Mouse (Mus musculus) MEL (cell line): ENCODE measurements around the gene Mapk8ip1.

Experiments
- BHLHE40 ChIP-seq: IDR thresholded peaks from 2 replicates; pipeline ENCODE4 v1.6.1; 2012; ENCODE audit warnings: low read depth, mild to moderate bottlenecking, inconsistent platforms, low read length, improper control_type of control experiment, borderline replicate concordance
- CTCF ChIP-seq, 3 experiments: IDR thresholded peaks in 2 of 3; conservative IDR thresholded peaks in 1 of 3; 2 replicates each; pipeline ENCODE4 v1.5.1; 2011 to 2012; ENCODE audit warnings: low read length in 3 of 3, low read depth in 2 of 3, mild to moderate bottlenecking in 2 of 3, improper control_type of control experiment in 1 of 3, inconsistent platforms in 1 of 3, mixed read lengths in 1 of 3, moderate library complexity in 1 of 3; ENCODE audit not compliant: control insufficient read depth in 1 of 3, insufficient read depth in 1 of 3, poor library complexity in 1 of 3, severe bottlenecking in 1 of 3
- NRF1 ChIP-seq: IDR thresholded peaks from 2 replicates; pipeline ENCODE4 v1.6.1; 2014; ENCODE audit warnings: low read depth, mild to moderate bottlenecking, inconsistent platforms, low read length, improper control_type of control experiment, moderate library complexity; ENCODE audit not compliant: poor library complexity, insufficient read depth, severe bottlenecking
- POLR2A ChIP-seq, 2 experiments: IDR thresholded peaks; 2 replicates each; pipeline ENCODE4 v1.6.1; 2011 to 2012; ENCODE audit warnings: low read length in 2 of 2, mild to moderate bottlenecking in 2 of 2, control low read depth in 1 of 2, improper control_type of control experiment in 1 of 2, low read depth in 1 of 2, moderate library complexity in 1 of 2; ENCODE audit not compliant: control insufficient read depth in 1 of 2, insufficient read depth in 1 of 2, poor library complexity in 1 of 2
- RCOR1 ChIP-seq: IDR thresholded peaks from 2 replicates; pipeline ENCODE4 v1.6.1; 2012; ENCODE audit warnings: low read depth, mild to moderate bottlenecking, inconsistent platforms, low read length, improper control_type of control experiment
- TAL1 ChIP-seq: IDR thresholded peaks from 2 replicates; pipeline ENCODE4 v1.6.1; 2012; ENCODE audit warnings: mild to moderate bottlenecking, inconsistent platforms, low read length, moderate library complexity, mixed read lengths
- ZNF384 ChIP-seq: IDR thresholded peaks from 2 replicates; pipeline ENCODE4 v1.6.1; 2012; ENCODE audit warnings: low read depth, mild to moderate bottlenecking, inconsistent platforms, low read length, improper control_type of control experiment

DNA sequence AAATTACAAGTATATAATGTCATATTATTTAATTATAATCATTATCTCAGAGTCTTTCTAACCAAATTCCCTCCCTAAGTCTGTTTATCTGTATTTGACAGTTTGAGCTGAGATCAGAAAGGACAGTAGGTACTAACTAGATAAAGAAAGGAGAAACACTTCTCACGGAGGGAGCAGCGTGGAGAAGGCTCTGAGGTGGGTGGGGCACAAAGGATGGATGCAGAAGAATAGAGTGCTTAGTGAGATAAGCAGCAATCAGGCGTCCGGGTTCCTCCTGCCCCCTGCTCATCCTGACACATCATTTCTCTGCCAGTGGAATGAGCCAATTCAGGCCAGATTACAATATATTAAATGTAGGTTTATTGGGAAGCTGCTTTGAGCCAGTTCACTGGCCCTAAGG, 43.3 kb upstream of the Mapk8ip1 start:
- peak; percentile 98 for TF ChIP-seq RCOR1
- TF ChIP-seq CTCF (IDR thresholded peaks at IDR 0.05 in 2 of 3, conservative IDR thresholded peaks at IDR 0.05 in 1 of 3; ENCODE audit: control insufficient read depth in 1 of 3, insufficient read depth in 1 of 3, low read depth in 2 of 3, low read length in 3 of 3, poor library complexity in 1 of 3, severe bottlenecking in 1 of 3) = no peak
- TF ChIP-seq ZNF384 = no peak
- TF ChIP-seq TAL1 = peak; percentile 95
- peak; percentile 66; the same call in 1 of the 2 replicates for TF ChIP-seq BHLHE40
- TF ChIP-seq POLR2A (IDR thresholded peaks at IDR 0.05; ENCODE audit: control insufficient read depth in 1 of 2, insufficient read depth in 1 of 2, low read depth in 1 of 2, low read length in 2 of 2, poor library complexity in 1 of 2) = no peak
- no peak for TF ChIP-seq NRF1
